10 mouse cellular contexts compared by ENCODE assay signal in the genomic region with DNA sequence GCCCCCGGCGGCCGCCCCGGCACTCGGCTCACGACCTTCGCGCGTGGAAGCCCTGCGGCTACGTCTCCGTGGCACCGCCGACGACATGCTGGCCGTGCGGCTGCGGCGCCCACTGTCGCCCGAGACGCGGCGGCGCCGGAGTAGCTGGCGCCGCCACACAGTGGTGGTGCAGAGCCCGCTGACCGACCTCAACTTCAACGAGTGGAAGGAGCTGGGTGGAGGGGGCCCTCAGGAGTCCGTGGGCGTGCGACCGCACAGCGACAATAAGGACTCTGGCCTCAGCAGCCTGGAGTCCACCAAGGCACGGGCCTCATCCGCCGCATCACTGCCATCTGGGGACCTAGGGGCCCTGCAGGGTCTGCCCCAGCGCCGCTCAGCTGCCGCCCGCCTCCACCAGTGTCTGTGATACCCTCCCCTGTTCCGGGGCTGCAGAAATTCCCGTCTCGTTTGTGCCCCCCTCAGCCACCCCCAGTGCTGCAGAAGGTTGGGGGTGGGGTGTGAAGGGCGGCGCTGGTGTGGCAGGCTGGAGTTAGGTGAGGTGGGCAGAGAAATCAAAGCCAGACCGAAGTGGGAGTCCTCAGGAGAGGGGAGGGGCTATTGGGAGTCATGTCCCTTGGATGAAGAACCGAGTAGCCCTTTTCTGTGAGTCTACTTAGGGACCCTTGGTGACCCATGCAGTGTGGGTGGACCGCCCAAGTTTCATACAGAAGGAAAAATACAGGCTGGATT. TPM values are rescaled to one million over a fixed set of nuclear protein-coding genes. Genes with fewer than 3 reads are reported as not detected.
A peak's percentile ranks its signal among the peaks of the same experiment; 100 is the strongest.
DNase-seq lines count a peak whose midpoint lies in the region; ATAC-seq and TF ChIP-seq lines count a peak whose summit lies in the region.
"Had no signal": no experiment of that assay in that cellular context is flagged by ENCODE, and none has a peak within 500 bp of the region (broad histone marks: within the 10 kb centered on the region; RNA-seq: fewer than 3 reads in every experiment).

No protein-coding gene starts in this region.

- H3K9me3 ChIP-seq in forebrain, embryonic 12.5 days, result no peaks in the 10 kb centered on the region
- H3K9me3 ChIP-seq in limb, embryonic 10.5 days (replicated peaks), result no peaks in the 10 kb centered on the region

- peak overlapping the region; percentile 77 for H3K4me2 ChIP-seq in forebrain, embryonic 12.5 days

- peaks cover 66% of the 10 kb centered on the region for H3K27me3 ChIP-seq in forebrain, embryonic 12.5 days
- peaks cover 78% of the 10 kb centered on the region for H3K27me3 ChIP-seq in limb, embryonic 10.5 days (ENCODE audit: low read depth, poor library complexity, severe bottlenecking)
- H3K27me3 ChIP-seq: megakaryocyte, embryonic 14.5 days had no signal

- no peak for DNase-seq in left cerebral cortex, adult 2 months (ENCODE audit: extremely low spot score in 1 of 2, low spot score in 2 of 2)
- DNase-seq in left cerebral cortex, adult 18-20 months (ENCODE audit: low spot score in 2 of 2), result no peak
- DNase-seq in limb, embryonic 10.5 days (ENCODE audit: low spot score), result peak; percentile 53
- no peak for DNase-seq in urinary bladder, adult 2 months (ENCODE audit: low spot score)
- DNase-seq: kidney, adult 9 months had no signal

- peaks cover 22% of the 10 kb centered on the region for H3K4me1 ChIP-seq in forebrain, embryonic 12.5 days
- peaks cover 31% of the 10 kb centered on the region for H3K4me1 ChIP-seq in limb, embryonic 10.5 days
- peaks cover 44% of the 10 kb centered on the region for H3K4me1 ChIP-seq in olfactory bulb, adult 2 months (ENCODE audit: control insufficient read depth, insufficient read depth, low read length)

- no peak for TF ChIP-seq CTCF in left cerebral cortex, adult 2 months (IDR thresholded peaks at IDR 0.05)
- TF ChIP-seq CTCF in olfactory bulb, adult 2 months (IDR thresholded peaks at IDR 0.05; ENCODE audit: insufficient read depth, low read depth, low read length), result no peak

- H3K9ac ChIP-seq in forebrain, embryonic 12.5 days, result peak overlapping the region; percentile 44

- H3K36me3 ChIP-seq in forebrain, embryonic 12.5 days (replicated peaks), result no peaks in the 10 kb centered on the region
- peaks cover 28% of the 10 kb centered on the region for H3K36me3 ChIP-seq in limb, embryonic 10.5 days

- peak overlapping the region; percentile 21; the same call in 1 of the 2 replicates for H3K4me3 ChIP-seq in left cerebral cortex, adult 2 months
- H3K4me3 ChIP-seq in forebrain, embryonic 12.5 days (replicated peaks), result peak overlapping the region; percentile 48
- H3K4me3 ChIP-seq in limb, embryonic 10.5 days, result peak overlapping the region; percentile 54
- H3K4me3 ChIP-seq in olfactory bulb, adult 2 months (ENCODE audit: insufficient read depth, low read depth, low read length), result peak overlapping the region; percentile 2; the same call in 1 of the 2 replicates
- H3K4me3 ChIP-seq: megakaryocyte, embryonic 14.5 days had no signal

- WGBS in forebrain, embryonic 12.5 days, result 9% methylated on average over 51 of the region's 51 CpGs
- 10% methylated on average over 51 of the region's 51 CpGs for WGBS in limb, embryonic 10.5 days
- WGBS in olfactory bulb, adult 2 months, result 53% methylated on average over 51 of the region's 51 CpGs

- intact Hi-C loops in left cerebral cortex, adult 2 months (cut with DNase I), result no loop called here

- peak; percentile 45 for ATAC-seq in forebrain, embryonic 12.5 days (ENCODE audit: low FRiP score)
- no peak for ATAC-seq in monocyte, adult 5-6 weeks (replicated peaks; ENCODE audit: insufficient number of reproducible peaks, low FRiP score, low TSS enrichment, poor library complexity, severe bottlenecking)
- ATAC-seq in megakaryocyte progenitor cell, adult 5-6 weeks (replicated peaks; ENCODE audit: poor library complexity), result no peak

- peak overlapping the region; percentile 70 for H3K27ac ChIP-seq in left cerebral cortex, adult 2 months
- no peak overlapping the region for H3K27ac ChIP-seq in forebrain, embryonic 12.5 days
- peak overlapping the region; percentile 59 for H3K27ac ChIP-seq in limb, embryonic 10.5 days
- H3K27ac ChIP-seq in olfactory bulb, adult 2 months (ENCODE audit: insufficient read depth, low read depth, low read length), result no peak overlapping the region

- TF ChIP-seq POLR2A in olfactory bulb, adult 2 months (IDR thresholded peaks at IDR 0.05; ENCODE audit: insufficient read depth, low read depth, low read length), result no peak

RNA-seq across cellular contexts. Expression of gene 4933428G20Rik, which starts 0.7 kb away (rescaled TPM):
- not detected for total RNA-seq in left cerebral cortex, adult 2 months (2021)
- total RNA-seq in left cerebral cortex, adult 18-20 months (2021), result not detected
- polyA plus RNA-seq in forebrain, embryonic 12.5 days (2016; fragmentation: Nextera tagmentation; extraction: Ambion mirVana), result 0.50 and 0.79 TPM in 2 replicates
- 0.49 and 0.54 TPM in 2 replicates for polyA plus RNA-seq in limb, embryonic 10.5 days (2016; fragmentation: Nextera tagmentation; extraction: Ambion mirVana)
- polyA plus RNA-seq in olfactory bulb, adult 2 months (2012; ENCODE audit: insufficient read depth, insufficient read length, low replicate concordance, missing spikeins), result not detected in 2 replicates
- not detected in 3 replicates for total RNA-seq in monocyte, adult 5-6 weeks (2017)
- polyA plus RNA-seq in urinary bladder, adult 2 months (2012; rRNA removed), result not detected in 2 replicates
- not detected in 2 replicates for total RNA-seq in megakaryocyte progenitor cell, adult 5-6 weeks (2015)
- total RNA-seq in megakaryocyte progenitor cell, adult 5-6 weeks (2017), result not detected in 2 replicates

Comparison
In these comparisons a context has a peak if more than half of its experiments do, and no peak if none do; other contexts are left out.
1. H3K27ac ChIP-seq: peak in left cerebral cortex, adult 2 months (single experiment) and limb, embryonic 10.5 days (single experiment); none in forebrain, embryonic 12.5 days (single experiment) and olfactory bulb, adult 2 months (single experiment).
2. H3K4me3 ChIP-seq: peak in every context shown above with its lines; median percentile 54 in limb, embryonic 10.5 days; 48 in forebrain, embryonic 12.5 days; 21 in left cerebral cortex, adult 2 months; 2 in olfactory bulb, adult 2 months.